Mouse (Mus musculus) 416B (cell line): Measurements from ENCODE around the gene Tead3.
"Not testable (repeated sequence)": the region's sequence is repeated elsewhere in the genome, so short reads cannot be mapped to it uniquely, and the experiment has no call there.

Source experiments
- DNase-seq: peaks from one replicate; pipeline ENCODE4 v3.0.0; 2011; ENCODE audit warnings: low read depth

The Tead3 gene

DNA sequence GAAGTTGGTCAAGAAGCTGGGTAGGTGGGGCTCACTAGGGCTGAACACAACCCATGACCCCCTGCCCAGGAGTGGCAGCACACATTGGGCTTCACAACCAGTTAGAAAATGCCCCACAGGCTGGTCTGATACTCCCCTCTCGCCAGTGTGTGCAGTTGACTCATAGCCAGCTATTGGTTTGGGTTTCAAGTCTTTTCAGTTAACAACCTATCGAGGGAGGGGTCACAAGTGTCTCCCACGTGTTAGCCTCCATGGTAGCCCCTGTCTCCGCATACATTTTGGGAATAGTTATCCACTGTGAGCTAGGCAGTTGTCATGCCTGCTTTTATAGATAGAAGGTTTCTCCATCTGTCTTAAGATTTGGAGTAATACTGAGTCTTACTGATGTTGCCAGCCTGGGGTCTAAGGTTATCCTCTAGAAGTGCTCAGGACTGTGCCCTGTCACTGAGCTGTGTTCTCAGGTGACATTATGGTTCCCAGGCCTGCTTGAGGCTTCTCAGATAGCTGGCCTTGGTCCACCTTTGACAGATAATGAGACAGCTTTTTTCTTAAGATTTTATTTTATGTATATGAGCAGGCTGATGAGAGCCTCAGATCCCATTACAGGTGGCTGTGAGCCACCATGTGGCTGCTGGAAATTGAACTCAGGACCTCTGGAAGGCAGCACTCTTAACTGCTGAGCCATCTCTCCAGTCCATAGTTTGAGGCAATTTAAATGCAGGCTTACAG is 20.9 kb downstream of the Tead3 start:
- peak; percentile 56 for DNase-seq

DNA sequence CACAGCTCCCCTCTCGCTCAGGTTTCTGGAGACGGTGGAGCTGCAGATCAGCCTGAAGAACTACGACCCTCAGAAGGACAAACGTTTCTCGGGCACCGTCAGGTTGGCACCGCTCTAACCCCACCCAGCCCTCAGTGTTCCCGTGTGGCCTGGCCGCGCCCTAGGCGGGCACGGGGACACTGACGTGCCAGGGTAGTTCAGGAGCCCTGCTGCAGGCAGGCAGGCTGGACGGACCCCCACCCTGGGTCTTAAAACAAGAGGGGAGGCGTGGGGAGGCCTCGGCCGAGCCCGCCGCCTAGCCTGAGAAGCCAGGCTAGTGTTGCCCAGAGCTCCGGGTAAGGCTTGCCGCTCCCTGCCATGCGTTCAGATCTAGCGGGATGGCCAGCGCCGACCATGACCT is 21.7 kb downstream of the Tead3 start:
- DNase-seq = peak; percentile 40

DNA sequence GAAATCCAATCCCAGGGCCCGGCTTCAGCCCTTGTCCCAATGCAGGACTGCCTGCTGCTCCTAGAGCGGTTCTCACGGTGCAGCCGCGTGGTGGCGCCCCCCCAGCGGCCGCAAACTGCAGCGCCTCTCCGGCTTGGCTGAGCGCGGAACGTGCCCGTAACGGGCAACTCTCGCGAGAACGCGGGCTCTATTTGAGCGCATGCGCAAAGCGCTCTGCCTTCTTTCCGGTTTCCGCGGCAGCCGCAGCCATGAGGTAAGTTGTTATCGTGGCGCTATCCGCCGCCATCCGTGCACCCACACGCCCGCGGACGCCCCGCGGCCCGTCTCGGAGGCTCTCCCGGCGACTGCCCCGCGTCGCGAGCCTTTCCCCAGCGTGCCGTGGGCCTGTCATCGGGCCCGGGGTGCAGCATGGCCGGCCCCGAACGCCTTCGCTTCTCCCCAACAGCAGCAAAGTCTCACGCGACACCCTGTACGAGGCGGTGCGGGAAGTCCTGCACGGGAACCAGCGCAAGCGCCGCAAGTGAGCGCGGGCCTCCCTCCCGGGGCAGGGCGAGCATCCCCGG is 22.2 kb downstream of the Tead3 start, which contains the start of gene Rpl10a:
Gene Rpl10a, plus strand, starts transcription at position 106 of the 563 bp plus-strand sequence.
- DNase-seq = peak; percentile 95

DNA sequence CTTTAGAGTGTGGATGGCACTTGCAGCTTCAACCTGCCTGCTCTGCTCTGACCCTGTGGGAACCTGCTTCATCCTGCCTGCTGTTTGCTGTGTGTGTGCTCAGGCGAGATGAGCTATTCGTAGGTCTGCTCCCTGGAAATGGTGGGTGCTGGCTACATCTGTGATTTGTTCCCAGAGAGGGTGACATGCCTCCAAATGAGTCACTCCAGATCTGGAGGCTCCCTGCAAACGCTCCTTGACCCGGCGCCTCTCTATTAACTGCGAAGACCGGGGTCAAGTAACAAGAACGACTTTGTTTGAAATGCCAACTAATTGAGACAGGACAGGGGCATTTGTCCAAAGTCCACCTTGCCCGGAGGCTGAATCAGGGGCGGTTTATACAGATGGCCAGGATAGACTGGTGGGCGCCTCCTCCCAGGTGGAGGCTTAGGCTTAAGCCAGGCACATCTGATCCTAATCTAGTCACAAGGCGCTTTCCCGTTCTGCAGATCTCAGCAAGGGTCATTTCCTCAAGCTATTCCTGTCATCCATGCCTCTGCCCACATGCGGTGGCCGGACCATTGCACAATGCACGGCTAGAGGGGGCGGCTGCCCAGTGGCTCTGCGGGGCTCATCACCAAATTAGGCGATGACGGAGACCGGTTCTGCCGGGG is 22.8 kb downstream of the Tead3 start:
- DNase-seq = peak; percentile 92

DNA sequence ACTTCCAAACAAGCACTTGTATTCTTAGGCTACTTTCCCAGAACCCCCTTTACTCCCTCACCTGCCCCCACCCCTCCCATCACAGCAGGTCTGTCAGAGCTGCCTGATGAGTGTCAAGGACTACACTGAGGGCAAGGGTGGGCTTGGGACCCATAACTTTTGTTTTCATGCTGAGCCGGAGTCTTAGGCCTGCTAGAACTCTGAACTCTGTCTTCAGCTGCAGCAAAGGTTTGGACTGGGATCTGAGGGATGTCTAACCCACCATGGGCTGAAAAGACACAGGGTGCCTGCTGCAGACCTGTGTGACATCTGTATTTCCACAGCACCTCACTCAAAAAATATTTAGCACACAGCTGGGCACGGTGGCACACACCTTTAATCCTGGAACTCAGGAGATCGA is 23.7 kb downstream of the Tead3 start:
- DNase-seq = no peak

DNA sequence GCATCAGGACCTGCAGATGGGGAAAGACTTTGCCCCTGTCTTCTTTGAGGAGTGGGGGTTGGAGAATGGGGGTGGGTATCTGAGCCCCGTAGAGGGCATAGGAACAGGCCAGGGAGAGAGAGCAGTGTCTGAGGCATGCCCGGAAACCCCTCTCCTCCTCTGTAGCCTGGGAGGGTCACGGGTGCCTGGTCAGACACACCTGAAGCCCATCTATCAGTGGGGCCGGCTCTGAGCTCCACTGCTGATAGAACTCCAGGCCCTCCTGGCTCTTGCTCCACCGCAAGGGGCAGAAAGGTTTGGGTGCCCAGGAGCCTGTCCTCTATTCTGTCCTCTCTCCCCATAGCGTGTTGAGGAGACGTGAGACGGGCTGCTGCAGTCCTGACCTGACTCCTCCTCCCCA is 24.9 kb downstream of the Tead3 start:
- DNase-seq = no peak

DNA sequence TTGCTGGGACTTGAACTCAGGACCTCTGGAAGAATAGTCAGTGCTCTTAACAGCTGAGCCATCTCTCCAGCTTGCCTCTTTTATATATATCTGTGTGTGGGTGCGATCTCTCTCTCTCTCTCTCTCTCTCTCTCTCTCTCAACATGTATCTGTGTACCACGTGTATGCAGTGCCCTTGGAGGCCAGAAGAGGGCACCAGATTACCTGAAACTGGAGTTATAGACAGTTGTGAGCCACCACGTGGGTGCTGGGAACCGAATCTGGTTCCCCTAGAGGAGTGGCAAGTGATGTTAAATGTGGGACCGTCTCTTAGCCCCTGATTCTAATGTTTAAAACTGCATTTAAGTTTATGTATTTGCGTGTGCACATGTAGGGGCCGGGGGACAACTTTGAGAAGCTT is 26.2 kb downstream of the Tead3 start:
- DNase-seq = not testable (repeated sequence)

DNA sequence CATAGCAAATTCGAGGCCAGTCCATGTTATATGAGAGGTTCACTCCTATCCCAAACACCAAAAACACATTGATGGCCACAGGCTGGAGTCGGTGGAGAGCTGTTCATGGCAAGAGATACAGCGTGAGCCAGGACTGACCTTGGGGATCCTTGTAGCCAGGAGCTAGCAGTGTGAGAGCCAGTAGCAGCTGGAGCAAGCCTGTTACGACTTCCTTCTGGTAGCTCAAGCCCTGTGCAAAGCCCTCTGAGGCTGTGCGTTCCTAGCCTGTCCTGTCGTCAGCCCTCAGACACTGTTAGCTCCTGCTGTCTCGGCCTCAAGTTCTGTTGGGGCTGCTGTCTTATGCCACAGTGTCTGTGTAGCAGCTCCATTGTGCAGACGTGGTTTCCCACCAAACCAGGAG is 26.8 kb downstream of the Tead3 start:
- no peak for DNase-seq

DNA sequence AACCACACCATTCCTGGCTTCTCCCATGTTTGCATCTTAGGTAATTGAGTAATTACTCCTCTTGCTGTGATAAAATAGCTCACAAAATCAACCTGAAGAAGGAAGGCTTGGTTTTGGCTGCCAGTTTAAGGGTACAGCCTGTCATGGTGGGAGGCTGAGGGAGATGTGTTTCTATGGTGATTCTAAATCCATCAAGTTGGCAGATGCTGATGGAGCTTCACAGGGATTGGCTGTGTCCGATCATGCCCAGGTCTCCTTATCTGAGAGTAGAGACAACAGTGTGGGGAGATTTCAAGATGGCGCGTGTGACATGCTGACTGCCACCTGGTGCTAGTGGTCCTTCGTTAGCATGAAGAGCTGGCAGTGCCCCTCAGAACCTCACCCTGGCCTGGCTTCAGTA is 28.9 kb downstream of the Tead3 start:
- no peak for DNase-seq

DNA sequence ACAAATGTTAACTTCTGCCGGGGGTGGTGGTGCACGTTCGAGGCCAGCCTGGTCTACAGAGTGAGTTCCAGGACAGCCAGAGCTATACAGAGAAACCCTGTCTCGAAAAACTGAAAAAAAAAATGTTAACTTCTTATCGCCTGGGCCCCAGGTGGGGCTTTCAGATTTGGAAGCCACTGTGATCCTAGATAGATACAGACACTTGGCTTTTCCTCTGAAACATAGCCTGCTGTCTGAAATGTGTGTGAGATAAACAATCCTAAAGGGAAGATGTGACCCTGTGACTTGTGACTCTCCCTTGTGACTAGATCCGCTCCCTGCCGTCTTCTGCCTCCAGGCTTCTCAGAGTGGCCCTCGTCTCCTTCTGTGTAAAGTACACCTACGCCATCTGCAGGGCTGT is 32.9 kb downstream of the Tead3 start:
- no peak for DNase-seq

DNA sequence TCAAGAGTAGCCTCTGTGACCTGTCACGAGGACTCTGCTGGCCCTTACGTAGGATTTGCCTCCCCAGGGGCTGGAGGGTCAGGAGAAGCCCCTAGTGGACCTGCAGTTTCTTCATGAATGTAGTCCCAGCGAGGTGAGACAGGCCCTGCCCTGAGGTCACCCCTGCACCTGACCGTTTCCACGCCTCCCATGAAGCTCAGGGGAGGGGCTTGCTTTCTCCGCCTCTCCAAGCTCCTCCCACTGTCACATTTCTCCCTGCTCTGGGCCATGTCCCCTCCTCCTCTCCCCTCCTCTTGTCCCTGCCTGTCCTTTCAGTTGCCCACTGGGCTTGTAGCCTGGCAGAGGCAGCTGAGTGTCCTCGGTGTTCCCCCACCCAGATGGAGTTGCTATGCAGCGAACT is 33.5 kb downstream of the Tead3 start:
- DNase-seq = no peak

DNA sequence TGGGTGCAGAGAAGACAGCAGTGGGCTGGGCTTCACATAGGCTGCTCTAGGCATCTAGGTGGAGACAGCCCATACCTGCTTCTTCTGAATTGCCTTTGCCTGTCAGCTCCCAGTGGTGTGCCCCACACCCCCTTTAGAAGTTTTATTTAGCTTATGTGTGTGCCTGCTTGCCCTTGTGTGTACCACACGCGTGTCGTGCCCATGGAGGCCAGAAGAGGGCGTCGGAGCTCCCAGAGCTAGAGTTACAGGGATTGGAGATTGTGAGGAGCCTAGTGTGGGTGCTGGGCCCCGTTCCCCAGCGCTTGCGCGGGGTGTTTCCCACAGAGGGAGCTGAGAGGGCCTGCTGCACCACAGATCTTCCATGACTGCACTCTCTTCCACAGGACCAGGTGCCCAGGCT is 34.1 kb downstream of the Tead3 start:
- no peak for DNase-seq

DNA sequence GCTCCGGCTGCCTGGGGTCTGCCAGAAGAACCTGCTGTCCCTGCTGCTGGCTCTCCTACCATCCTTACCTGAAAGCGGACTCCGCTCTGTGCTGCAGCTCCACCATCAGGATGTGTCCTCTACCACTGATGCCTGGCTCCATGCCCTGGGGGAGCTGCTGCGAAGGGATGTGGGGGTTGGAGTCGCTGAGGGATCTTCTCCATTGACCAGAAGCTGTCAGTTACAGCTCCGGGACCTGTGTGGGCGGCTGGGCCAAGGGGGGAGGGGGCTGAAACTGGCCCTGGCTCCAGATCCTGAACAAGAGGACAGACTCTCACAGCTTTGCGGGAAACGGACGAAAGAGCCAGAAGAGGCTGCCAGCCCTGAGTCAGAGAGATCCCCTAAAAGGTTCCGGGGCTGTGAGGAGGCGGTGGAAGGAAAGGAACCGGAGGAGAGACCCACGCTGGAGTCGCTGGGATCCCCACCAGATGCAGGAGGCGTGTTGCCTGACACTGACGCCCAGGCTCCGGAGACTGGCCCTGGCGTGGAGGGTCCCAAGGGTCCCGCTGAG is 34.9 kb downstream of the Tead3 start:
- no peak for DNase-seq

DNA sequence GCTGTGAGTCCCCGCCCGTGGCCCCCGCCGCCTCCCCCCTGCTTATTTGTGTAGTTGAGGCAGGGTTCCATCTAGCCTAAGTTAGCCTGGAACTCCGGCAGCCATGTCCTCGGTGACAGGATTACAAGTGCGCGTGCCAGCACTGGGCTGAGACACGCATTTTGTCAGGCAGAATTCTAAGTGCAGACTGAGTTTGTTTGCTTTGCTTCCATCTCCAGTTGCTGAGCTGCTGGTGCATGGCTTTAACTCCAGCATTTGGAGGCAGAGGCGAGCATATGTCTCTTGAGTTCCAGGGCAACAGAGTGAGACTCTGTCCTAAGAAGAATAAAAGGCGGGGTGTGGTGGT is 36.8 kb downstream of the Tead3 start:
- DNase-seq = peak; percentile 57

DNA sequence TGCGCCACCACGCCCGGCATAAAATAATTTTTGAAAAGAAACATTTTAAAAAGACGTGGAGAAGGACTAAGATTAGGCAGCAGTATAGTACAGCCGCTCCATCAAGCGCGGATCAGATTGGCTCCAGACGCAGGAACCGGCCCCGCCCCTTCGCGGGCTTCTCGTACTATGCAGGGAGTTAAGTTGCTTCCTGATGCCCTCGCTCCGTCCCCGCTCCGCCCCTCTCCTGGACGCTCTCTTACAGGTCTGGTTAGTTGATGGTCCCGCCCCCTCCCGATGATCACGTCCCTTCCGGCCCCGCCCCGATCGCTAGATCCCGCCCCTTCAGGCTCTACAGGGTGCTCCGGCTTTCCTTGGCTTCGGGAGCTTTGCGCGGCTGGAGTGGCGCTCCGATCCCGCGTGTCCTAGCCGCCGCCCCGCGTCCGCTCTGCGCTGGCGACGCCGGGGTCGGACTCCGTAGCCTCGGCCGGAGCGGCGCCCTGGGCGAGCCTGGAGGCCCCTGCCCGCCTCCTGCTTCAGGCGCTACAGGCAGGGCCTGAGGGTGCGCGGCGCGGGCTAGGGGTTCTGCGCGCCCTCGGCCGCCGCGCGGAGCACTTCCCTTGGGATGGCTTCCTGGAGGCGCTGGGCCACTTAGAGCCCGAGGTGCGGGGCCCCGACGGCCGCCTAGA is 37.3 kb downstream of the Tead3 start, which contains the start of gene Fance:
Gene Fance, plus strand, starts transcription at position 308 of the 668 bp plus-strand sequence.
- peak; percentile 100 for DNase-seq

DNA sequence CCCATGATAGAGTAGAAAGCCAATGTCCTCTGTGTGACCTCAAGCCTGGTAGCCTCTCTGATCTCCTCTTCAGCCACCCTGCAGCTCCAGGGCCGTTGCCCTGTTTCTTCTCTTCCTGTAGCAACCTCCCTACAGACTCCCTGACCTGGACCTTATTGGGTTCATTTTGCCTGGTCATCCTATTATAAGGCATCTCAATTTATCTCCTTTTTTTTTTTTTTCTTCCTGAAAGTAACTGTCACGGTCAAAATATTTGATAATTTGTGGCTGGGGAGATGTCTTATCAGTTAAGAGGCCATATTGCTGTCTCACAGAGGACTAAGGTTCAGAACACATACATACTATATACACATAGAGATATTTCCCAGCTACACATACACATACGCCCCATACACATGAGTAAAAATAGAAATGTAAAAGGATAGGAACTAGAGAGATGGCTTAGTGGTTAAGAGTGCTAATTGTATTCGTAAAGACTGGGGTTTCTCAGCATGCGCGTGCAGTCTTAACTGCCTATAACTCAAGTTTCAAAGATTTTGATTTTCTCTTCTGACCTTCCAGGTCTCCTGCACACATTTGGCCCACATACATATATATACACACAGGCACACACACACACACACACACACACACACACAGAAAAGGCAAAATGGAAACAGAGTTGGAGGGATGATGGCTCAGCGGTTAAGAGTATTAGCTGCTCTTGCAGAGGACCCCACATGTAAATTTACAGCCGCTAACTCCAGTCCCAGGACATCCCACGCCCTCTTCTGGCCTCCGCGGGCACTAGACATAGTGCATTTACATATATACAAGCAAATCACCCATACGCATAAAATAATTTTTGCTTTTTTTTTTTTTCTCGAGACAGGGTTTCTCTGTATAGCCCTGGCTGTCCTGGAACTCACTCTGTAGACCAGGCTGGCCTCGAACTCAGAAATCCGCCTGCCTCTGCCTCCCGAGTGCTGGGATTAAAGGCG is 38.1 kb downstream of the Tead3 start:
- DNase-seq = peak; percentile 91

DNA sequence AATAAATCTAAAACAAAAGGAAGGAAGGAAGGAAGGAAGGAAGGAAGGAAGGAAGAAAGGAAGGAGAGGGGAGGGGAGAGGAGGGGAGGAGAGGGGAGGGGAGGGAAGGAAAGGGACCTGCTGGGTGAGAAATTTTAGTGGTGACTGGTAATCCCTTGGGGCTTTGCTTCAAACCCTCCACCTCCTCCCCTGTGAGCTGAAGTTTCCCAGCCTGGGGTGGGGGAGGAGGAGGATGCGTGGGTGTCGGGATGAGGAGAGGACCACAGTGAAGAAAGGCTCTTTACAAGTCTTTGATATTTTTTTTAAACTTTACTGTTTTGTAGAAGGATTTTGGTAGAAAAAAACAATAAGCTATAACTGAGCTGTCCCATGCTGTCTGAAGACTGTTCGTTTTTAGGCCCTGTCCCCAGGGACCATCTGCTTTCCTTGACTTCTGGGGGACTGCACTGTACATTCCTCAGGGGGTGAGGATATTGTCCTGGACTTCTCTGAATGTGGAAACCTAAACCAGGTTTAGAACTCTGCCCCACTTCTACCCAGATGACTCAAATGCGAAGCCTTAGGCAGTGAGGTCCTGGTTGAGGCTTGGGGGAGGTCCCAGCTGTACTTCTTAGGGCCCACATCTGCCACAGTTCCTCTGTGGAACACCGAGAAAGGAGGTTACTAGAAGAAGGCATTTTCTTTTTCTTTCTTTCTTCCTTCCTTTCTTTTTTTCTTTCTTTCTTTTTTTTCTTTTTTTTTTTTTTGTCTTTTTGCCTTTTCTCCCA is 39.1 kb downstream of the Tead3 start:
- DNase-seq = peak; percentile 41

DNA sequence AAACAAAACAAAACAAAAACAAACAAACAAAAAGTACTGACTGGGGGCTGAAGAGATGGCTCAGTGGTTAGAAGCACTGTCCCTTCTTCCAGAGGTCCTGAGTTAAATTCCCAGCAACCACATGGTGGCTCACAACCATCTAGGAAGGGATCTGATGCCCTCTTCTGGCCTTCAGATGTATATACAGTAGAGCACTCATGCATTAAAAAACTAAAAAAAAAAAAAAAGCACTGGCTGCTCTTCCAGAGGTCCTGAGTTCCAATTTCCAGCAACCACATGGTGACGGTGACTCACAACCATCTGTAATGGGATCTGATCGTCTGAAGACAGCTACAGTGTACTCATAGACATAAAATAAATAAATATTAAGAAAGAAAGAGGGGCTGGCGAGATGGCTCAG is 39.8 kb downstream of the Tead3 start:
- DNase-seq = peak; percentile 51

DNA sequence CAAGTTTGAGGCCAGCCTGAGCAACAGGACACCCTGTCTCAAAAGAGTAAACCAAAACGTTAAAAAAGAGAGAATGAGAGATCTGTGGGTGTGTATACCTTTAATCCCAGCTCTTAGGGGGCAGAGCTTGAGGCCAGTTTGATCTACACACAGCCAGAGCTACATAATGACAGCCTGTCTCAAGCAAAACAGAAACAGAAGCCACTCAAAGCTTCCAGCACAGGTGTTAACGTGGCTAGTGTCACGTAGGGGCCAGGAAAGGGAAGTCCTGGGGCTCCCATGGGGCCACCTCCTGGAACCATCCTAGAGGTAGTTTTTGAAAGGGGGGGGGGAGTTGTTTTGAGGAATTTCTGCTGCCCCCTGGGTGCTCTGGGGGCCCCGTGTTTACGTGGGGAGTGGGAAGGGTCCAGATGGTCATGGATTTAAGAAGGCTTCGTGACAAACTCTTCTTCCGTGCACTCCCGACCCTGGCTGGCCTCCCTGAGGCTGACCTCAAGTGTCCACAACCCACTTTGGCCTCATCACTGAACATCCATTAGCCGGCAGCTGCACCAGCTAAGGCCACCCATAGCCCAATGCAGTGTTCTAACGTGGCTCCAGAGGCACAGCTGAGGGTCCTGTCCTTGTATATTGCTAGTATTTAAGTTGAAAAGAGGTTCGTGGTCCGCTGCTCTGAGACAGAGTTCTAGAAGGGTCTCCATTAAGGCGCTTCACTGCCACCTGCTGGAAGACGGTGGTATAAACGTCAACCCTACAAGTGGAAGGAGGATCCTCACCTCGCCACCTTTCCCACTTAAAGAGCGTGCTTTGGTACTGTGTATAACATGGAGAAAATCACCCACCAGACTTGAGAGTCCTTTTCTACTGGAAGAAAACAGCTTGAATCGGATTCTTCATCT is 42.1 kb downstream of the Tead3 start:
- peak; percentile 94 for DNase-seq

DNA sequence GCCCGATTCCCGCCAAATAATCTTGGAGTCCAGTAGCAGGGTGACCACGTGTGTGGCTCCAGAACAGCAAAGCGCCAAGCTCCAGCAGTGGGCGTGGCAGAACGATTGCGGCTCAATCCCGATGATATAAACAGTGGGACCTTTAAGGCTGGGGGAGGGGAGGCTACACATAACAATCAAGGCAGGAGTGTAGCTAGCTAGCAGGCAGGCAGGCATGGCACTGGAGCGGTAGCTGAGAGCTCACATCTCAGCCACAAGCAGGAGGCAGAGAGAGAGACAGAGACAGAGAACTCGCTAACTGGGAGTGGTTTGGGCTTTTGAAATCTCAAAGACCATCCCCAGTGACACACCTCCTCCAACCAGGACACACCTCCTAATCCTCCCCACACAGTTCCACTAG is 45.4 kb downstream of the Tead3 start:
- DNase-seq = no peak
